Mouse (Mus musculus): Measurements from ENCODE around the gene Mrps36. TPM values are rescaled to one million over a fixed set of nuclear protein-coding genes. Genes with fewer than 3 reads are reported as not detected.
A peak's percentile ranks its signal among the peaks of the same experiment; 100 is the strongest.

The Mrps36 gene
- polyA plus RNA-seq, 1 experiment: 126 TPM

DNA sequence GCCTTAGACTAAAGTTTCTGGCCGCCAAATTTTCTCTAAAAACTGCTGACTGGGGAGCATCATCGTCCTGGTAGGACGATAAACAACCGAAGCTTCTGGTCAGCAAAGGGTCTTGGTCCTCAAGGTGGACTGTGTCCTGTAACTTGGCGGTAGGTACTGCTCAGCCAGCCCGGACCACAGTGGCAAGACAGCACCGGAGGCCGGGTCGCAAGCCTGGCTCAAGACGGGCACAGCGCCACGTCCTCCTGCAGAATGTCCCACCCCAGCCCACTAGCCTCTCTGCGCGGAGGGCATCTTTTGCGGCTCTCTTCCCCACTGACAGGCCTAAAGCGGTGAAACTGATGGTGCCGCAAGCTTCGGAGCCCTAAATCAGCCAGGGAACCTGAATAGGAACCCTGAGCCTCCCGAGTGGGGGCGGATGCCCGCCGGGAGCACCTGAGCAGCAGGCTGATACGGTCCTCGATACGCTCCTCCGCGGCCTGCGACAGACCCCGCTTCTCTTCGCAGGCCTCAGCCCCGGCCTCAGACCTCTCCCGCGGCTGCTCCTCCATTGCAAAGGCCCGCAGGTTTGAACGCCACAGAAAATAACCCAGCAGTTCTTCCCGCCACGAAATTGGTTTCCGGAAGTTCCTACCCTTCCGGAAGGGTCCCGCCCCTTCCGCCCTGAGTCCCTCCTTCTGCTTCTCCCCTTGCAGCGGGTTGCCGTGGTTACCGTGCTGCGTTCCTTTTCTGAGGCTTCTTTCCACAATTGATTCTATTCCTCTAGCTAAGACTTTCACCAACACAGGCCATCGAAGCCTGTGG is 31.0 kb upstream of the Mrps36 start, which contains the start of gene Cenph:
Gene Cenph (minus strand): TSS at position 648 of the 804 bp plus-strand sequence.
- Histone ChIP-seq H3K4me2 (ENCODE audit: low read depth) (peak within 1 kb of the TSS; percentile 89), H3K79me2 (ENCODE audit: control insufficient read depth, insufficient read depth) (peaks cover 6% of the 10 kb centered on the region), H3K4me3 (peak within 1 kb of the TSS; percentile 67), H3K27me3 (ENCODE audit: control insufficient read depth, insufficient read depth, insufficient read length) (no peaks in the 10 kb centered on the region), H3K36me3 (ENCODE audit: control insufficient read depth, insufficient read depth) (peaks cover under 1% of the 10 kb centered on the region), H3ac (ENCODE audit: control insufficient read depth, insufficient read length) (peak within 1 kb of the TSS; percentile 11)
- TF ChIP-seq CEBPB (IDR thresholded peaks at IDR 0.05; ENCODE audit: insufficient read depth, poor library complexity, severe bottlenecking): no peak
- peak; percentile 99 for TF ChIP-seq E2F4 (IDR thresholded peaks at IDR 0.05; ENCODE audit: insufficient read depth)
- no peak for TF ChIP-seq MYOD1 (IDR thresholded peaks at IDR 0.05; ENCODE audit: control insufficient read depth in 1 of 3, insufficient read length in 2 of 3, low read depth in 2 of 3)
- no peak for TF ChIP-seq TCF3 (IDR thresholded peaks at IDR 0.05; ENCODE audit: insufficient read length, low read depth)
- no peak for TF ChIP-seq USF1 (IDR thresholded peaks at IDR 0.05; ENCODE audit: low read depth)
- TF ChIP-seq MYOG (IDR thresholded peaks at IDR 0.05; ENCODE audit: control insufficient read depth in 1 of 3, insufficient read depth in 1 of 3, insufficient read length in 2 of 3, low read depth in 2 of 3): no peak
- TF ChIP-seq POLR2AphosphoS2 (IDR thresholded peaks at IDR 0.05; ENCODE audit: insufficient read length, low read depth): no peak

DNA sequence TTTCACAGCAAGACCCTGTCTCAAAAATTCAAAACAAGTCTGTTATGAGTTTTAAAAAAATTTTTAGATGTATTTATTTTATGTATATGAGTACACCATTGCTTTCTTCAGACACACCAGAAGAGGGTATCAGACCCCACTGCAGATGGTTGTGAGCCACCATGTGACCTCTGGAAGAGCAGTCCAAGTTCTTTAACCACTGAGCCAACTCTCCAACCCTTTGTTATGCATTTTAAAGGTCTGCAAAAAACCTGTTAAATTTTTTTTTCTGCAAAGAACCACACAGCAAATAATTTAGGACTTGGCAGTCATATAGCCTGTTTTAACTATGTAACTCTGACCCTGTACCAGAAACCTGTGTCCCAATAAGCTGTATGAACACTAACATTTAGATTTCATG is 30.2 kb upstream of the Mrps36 start:
- Histone ChIP-seq H3K36me3 (ENCODE audit: control insufficient read depth, insufficient read depth) (peaks cover 7% of the 10 kb centered on the region), H3K79me2 (ENCODE audit: control insufficient read depth, insufficient read depth) (peaks cover 6% of the 10 kb centered on the region), H3K27me3 (ENCODE audit: control insufficient read depth, insufficient read depth, insufficient read length) (no peaks in the 10 kb centered on the region), H3K4me2 (ENCODE audit: low read depth) (peak overlapping the region; percentile 89), H3ac (ENCODE audit: control insufficient read depth, insufficient read length) (peak overlapping the region; percentile 11), H3K4me3 (peak overlapping the region; percentile 67)
- no peak for TF ChIP-seq MYOD1 (IDR thresholded peaks at IDR 0.05; ENCODE audit: control insufficient read depth in 1 of 3, insufficient read length in 2 of 3, low read depth in 2 of 3)
- no peak for TF ChIP-seq POLR2AphosphoS2 (IDR thresholded peaks at IDR 0.05; ENCODE audit: insufficient read length, low read depth)
- TF ChIP-seq TCF3 (IDR thresholded peaks at IDR 0.05; ENCODE audit: insufficient read length, low read depth): no peak

- H3K79me2 ChIP-seq (ENCODE audit: control insufficient read depth, insufficient read depth): no peaks in the 10 kb centered on the region
- no peaks in the 10 kb centered on the region for H3K27me3 ChIP-seq (ENCODE audit: control insufficient read depth, insufficient read depth, insufficient read length)
- H3K4me3 ChIP-seq: no peak overlapping the region
- H3K36me3 ChIP-seq (ENCODE audit: control insufficient read depth, insufficient read depth): no peaks in the 10 kb centered on the region
- no peak overlapping the region for H3K4me2 ChIP-seq (ENCODE audit: low read depth)
- H3ac ChIP-seq (ENCODE audit: control insufficient read depth, insufficient read length): no peak overlapping the region
- TF ChIP-seq MAX (IDR thresholded peaks at IDR 0.05; ENCODE audit: low read depth) (no peak), MYOG (IDR thresholded peaks at IDR 0.05; ENCODE audit: control insufficient read depth in 1 of 3, insufficient read depth in 1 of 3, insufficient read length in 2 of 3, low read depth in 2 of 3) (no peak), POLR2A (IDR thresholded peaks at IDR 0.05; ENCODE audit: insufficient read length, low read depth) (no peak), USF1 (IDR thresholded peaks at IDR 0.05; ENCODE audit: low read depth) (no peak), CEBPB (IDR thresholded peaks at IDR 0.05; ENCODE audit: insufficient read depth, poor library complexity, severe bottlenecking) (no peak), SRF (IDR thresholded peaks at IDR 0.05; ENCODE audit: control insufficient read depth, insufficient read length, low read depth) (no peak), REST (IDR thresholded peaks at IDR 0.05; ENCODE audit: insufficient read depth, insufficient read length) (no peak), E2F4 (IDR thresholded peaks at IDR 0.05; ENCODE audit: insufficient read depth) (no peak), POLR2AphosphoS2 (IDR thresholded peaks at IDR 0.05; ENCODE audit: insufficient read length, low read depth) (no peak), MYOD1 (IDR thresholded peaks at IDR 0.05; ENCODE audit: control insufficient read depth in 1 of 3, insufficient read length in 2 of 3, low read depth in 2 of 3) (no peak), TCF3 (IDR thresholded peaks at IDR 0.05; ENCODE audit: insufficient read length, low read depth) (no peak), TCF12 (IDR thresholded peaks at IDR 0.05; ENCODE audit: insufficient read depth, poor library complexity, severe bottlenecking) (no peak)
These were observed 10.9 kb upstream of the Mrps36 start for GRCm38 (mm10) chr13:100755329-100755728.

- TF ChIP-seq REST (IDR thresholded peaks at IDR 0.05; ENCODE audit: insufficient read depth, insufficient read length): no peak
- Histone ChIP-seq H3K4me3 (no peak overlapping the region), H3K36me3 (ENCODE audit: control insufficient read depth, insufficient read depth) (no peaks in the 10 kb centered on the region), H3ac (ENCODE audit: control insufficient read depth, insufficient read length) (no peak overlapping the region), H3K4me2 (ENCODE audit: low read depth) (no peak overlapping the region), H3K27me3 (ENCODE audit: control insufficient read depth, insufficient read depth, insufficient read length) (no peaks in the 10 kb centered on the region), H3K79me2 (ENCODE audit: control insufficient read depth, insufficient read depth) (no peaks in the 10 kb centered on the region)
These were observed 9.7 kb upstream of the Mrps36 start for GRCm38 (mm10) chr13:100754186-100754585.

DNA sequence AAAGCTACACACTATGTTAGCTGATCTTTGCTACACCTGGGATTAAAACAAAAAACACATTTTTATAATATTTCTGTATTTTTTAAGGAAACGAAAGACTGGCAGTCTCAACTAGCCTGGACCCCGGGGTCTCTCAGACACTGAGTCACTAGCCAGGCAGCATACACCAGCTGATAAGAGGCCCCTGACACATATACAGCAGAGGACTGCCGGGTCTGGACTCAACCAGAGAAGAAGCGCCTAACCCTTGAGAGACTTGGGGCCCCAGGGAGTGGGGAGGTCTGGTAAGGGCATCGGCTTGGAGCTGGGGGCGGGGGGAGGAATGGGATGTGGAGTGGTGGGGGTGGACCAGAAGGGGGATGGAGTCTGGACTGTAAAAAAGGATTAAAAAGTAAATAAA is 8.6 kb upstream of the Mrps36 start:
- H3K27me3 ChIP-seq (ENCODE audit: control insufficient read depth, insufficient read depth, insufficient read length): no peaks in the 10 kb centered on the region
- no peaks in the 10 kb centered on the region for H3K36me3 ChIP-seq (ENCODE audit: control insufficient read depth, insufficient read depth)
- H3ac ChIP-seq (ENCODE audit: control insufficient read depth, insufficient read length): no peak overlapping the region
- no peaks in the 10 kb centered on the region for H3K79me2 ChIP-seq (ENCODE audit: control insufficient read depth, insufficient read depth)
- no peak overlapping the region for H3K4me2 ChIP-seq (ENCODE audit: low read depth)
- TF ChIP-seq REST (IDR thresholded peaks at IDR 0.05; ENCODE audit: insufficient read depth, insufficient read length) (no peak), SRF (IDR thresholded peaks at IDR 0.05; ENCODE audit: control insufficient read depth, insufficient read length, low read depth) (no peak), USF1 (IDR thresholded peaks at IDR 0.05; ENCODE audit: low read depth) (no peak), POLR2A (IDR thresholded peaks at IDR 0.05; ENCODE audit: insufficient read length, low read depth) (no peak), MYOD1 (IDR thresholded peaks at IDR 0.05; ENCODE audit: control insufficient read depth in 1 of 3, insufficient read length in 2 of 3, low read depth in 2 of 3) (no peak), MYOG (IDR thresholded peaks at IDR 0.05; ENCODE audit: control insufficient read depth in 1 of 3, insufficient read depth in 1 of 3, insufficient read length in 2 of 3, low read depth in 2 of 3) (no peak), MAX (IDR thresholded peaks at IDR 0.05; ENCODE audit: low read depth) (no peak), TCF12 (IDR thresholded peaks at IDR 0.05; ENCODE audit: insufficient read depth, poor library complexity, severe bottlenecking) (no peak), CEBPB (IDR thresholded peaks at IDR 0.05; ENCODE audit: insufficient read depth, poor library complexity, severe bottlenecking) (no peak), TCF3 (IDR thresholded peaks at IDR 0.05; ENCODE audit: insufficient read length, low read depth) (no peak), POLR2AphosphoS2 (IDR thresholded peaks at IDR 0.05; ENCODE audit: insufficient read length, low read depth) (no peak), E2F4 (IDR thresholded peaks at IDR 0.05; ENCODE audit: insufficient read depth) (no peak)
- no peak overlapping the region for H3K4me3 ChIP-seq

Measured in myocyte (in vitro differentiated cells).